Mouse (Mus musculus) thymus, adult 2 months (tissue): ENCODE results near the gene Prmt2. TPM values are rescaled to one million over a fixed set of nuclear protein-coding genes. Genes with fewer than 3 reads are reported as not detected.

ENCODE experiments used
- DNase-seq: peaks from one replicate; pipeline ENCODE4 v3.0.0; 2021
- H3K27ac ChIP-seq: fragments of 200-500 bp; 2 replicates; pipeline ENCODE4 v1.5.1; 2012; ENCODE audit warnings: low read length, control low read depth; ENCODE audit not compliant: control insufficient read depth, insufficient read depth
- H3K27me3 ChIP-seq: fragments of 200-500 bp; 2 replicates; pipeline ENCODE4 v1.6.1; 2012; ENCODE audit warnings: mild to moderate bottlenecking, low read length, moderate library complexity, mixed read lengths; ENCODE audit not compliant: control insufficient read depth, insufficient read depth
- H3K36me3 ChIP-seq: fragments of 200-500 bp; 2 replicates; pipeline ENCODE4 v1.6.1; 2012; ENCODE audit warnings: mild to moderate bottlenecking, low read length, moderate library complexity; ENCODE audit not compliant: control insufficient read depth, insufficient read depth
- H3K4me1 ChIP-seq: fragments of 200-500 bp; replicated peaks from 2 replicates; pipeline ENCODE4 v1.6.1; 2012; ENCODE audit warnings: low read length; ENCODE audit not compliant: control insufficient read depth, insufficient read depth
- H3K4me3 ChIP-seq: fragments of 200-500 bp; 2 replicates; pipeline ENCODE4 v1.5.1; 2012; ENCODE audit warnings: mild to moderate bottlenecking, low read length, control low read depth, moderate library complexity; ENCODE audit not compliant: control insufficient read depth, insufficient read depth
- CTCF ChIP-seq: fragments of 200-500 bp; IDR thresholded peaks from 2 replicates; pipeline ENCODE4 v1.5.1; 2012; ENCODE audit warnings: mild to moderate bottlenecking, control low read depth, low read length, moderate library complexity, borderline replicate concordance; ENCODE audit not compliant: control insufficient read depth, poor library complexity, insufficient read depth; ENCODE audit errors: extremely low read depth
- POLR2A ChIP-seq: fragments of 200-500 bp; IDR thresholded peaks from 2 replicates; pipeline ENCODE4 v1.6.1; 2012; ENCODE audit warnings: mild to moderate bottlenecking, low read length, control low read depth, moderate library complexity; ENCODE audit not compliant: control insufficient read depth, poor library complexity, insufficient read depth; ENCODE audit errors: extremely low read depth
- WGBS: fragments of 180-500 bp; shearing (Covaris S2); methylation state at CpG from one replicate; pipeline ENCODE4 v1.1.7; 2018; 5-methylcytosine and 5-hydroxymethylcytosine counted together
- polyA plus RNA-seq: library from polyadenylated mRNA; depleted of rRNA; stranded (reverse); fragments of >200 nt; gene quantifications from 2 replicates; pipeline ENCODE4 v1.2.3, GENCODE M21; 2012

Prmt2 gene
- polyA plus RNA-seq, 1 experiment, result 25.0 TPM

GRCm38 (mm10) chr10:76229627-76230026, 8.0 kb downstream of the Prmt2 start:
- WGBS, result 73% methylated on average over 1 of the region's 1 CpGs
- TF ChIP-seq CTCF (no peak), POLR2A (no peak)
- Histone ChIP-seq H3K27me3 (no peaks in the 10 kb centered on the region), H3K27ac (no peak overlapping the region), H3K36me3 (no peaks in the 10 kb centered on the region), H3K4me1 (no peaks in the 10 kb centered on the region), H3K4me3 (no peak overlapping the region)
- DNase-seq, result no peak

GRCm38 (mm10) chr10:76225944-76226343, 11.7 kb downstream of the Prmt2 start:
- TF ChIP-seq POLR2A, result no peak
- TF ChIP-seq CTCF, result no peak
- H3K27ac ChIP-seq, result no peak overlapping the region
- no peaks in the 10 kb centered on the region for H3K4me1 ChIP-seq
- WGBS, result 93% methylated on average over 11 of the region's 11 CpGs
- H3K36me3 ChIP-seq, result no peaks in the 10 kb centered on the region
- H3K27me3 ChIP-seq, result no peaks in the 10 kb centered on the region
- no peak overlapping the region for H3K4me3 ChIP-seq
- DNase-seq, result no peak

GRCm38 (mm10) chr10:76218240-76218639, 19.4 kb downstream of the Prmt2 start:
- TF ChIP-seq CTCF, result no peak
- no peak for TF ChIP-seq POLR2A
- Histone ChIP-seq H3K4me3 (no peak overlapping the region), H3K36me3 (no peaks in the 10 kb centered on the region), H3K4me1 (no peaks in the 10 kb centered on the region), H3K27me3 (no peaks in the 10 kb centered on the region), H3K27ac (no peak overlapping the region)
- WGBS, result 91% methylated on average over 9 of the region's 9 CpGs
- no peak for DNase-seq

- no peaks in the 10 kb centered on the region for H3K36me3 ChIP-seq
- H3K4me3 ChIP-seq, result no peak overlapping the region
- H3K27ac ChIP-seq, result no peak overlapping the region
- DNase-seq, result no peak
- TF ChIP-seq CTCF, result no peak
- no peak for TF ChIP-seq POLR2A
- H3K4me1 ChIP-seq, result no peaks in the 10 kb centered on the region
- H3K27me3 ChIP-seq, result no peaks in the 10 kb centered on the region
- WGBS, result 97% methylated on average over 17 of the region's 17 CpGs
These were observed 20.6 kb downstream of the Prmt2 start for GRCm38 (mm10) chr10:76217056-76217455.

GRCm38 (mm10) chr10:76214161-76214560, 23.5 kb downstream of the Prmt2 start:
- DNase-seq, result no peak

GRCm38 (mm10) chr10:76212121-76212520, 25.5 kb downstream of the Prmt2 start:
- DNase-seq, result no peak
- WGBS, result 98% methylated on average over 6 of the region's 6 CpGs
- Histone ChIP-seq H3K27me3 (no peaks in the 10 kb centered on the region), H3K4me3 (no peak overlapping the region), H3K36me3 (no peaks in the 10 kb centered on the region), H3K27ac (no peak overlapping the region), H3K4me1 (no peaks in the 10 kb centered on the region)
- TF ChIP-seq POLR2A, result no peak
- no peak for TF ChIP-seq CTCF

More at GRCm38 (mm10) chr10:76214161-76214560, 23.5 kb downstream of the Prmt2 start:
- TF ChIP-seq CTCF (no peak), POLR2A (no peak)
- H3K36me3 ChIP-seq, result no peaks in the 10 kb centered on the region
- H3K27ac ChIP-seq, result no peak overlapping the region
- no peaks in the 10 kb centered on the region for H3K4me1 ChIP-seq
- H3K4me3 ChIP-seq, result no peak overlapping the region
- WGBS, result 91% methylated on average over 4 of the region's 4 CpGs
- H3K27me3 ChIP-seq, result no peaks in the 10 kb centered on the region

GRCm38 (mm10) chr10:76210806-76211205, 26.9 kb downstream of the Prmt2 start:
- WGBS, result 98% methylated on average over 7 of the region's 7 CpGs
- TF ChIP-seq POLR2A, result no peak
- no peak for TF ChIP-seq CTCF
- Histone ChIP-seq H3K27ac (no peak overlapping the region), H3K4me1 (no peaks in the 10 kb centered on the region), H3K27me3 (no peaks in the 10 kb centered on the region), H3K4me3 (no peak overlapping the region), H3K36me3 (no peaks in the 10 kb centered on the region)
- no peak for DNase-seq
